Mouse (Mus musculus): ENCODE measurements at regions not wholly inside any gene's neighbourhood (a gene's known extent, or its start where the extent isn't known, plus 50 kb on each side); places are given as distances from the start of the nearest gene placed in this dataset.
"Not testable (repeated sequence)": the region's sequence is repeated elsewhere in the genome, so short reads cannot be mapped to it uniquely, and the experiment has no call there.

GRCm38 (mm10) chr4:35343751-35344150 is 117.8 kb upstream of the C9orf72 start:
- DNase-seq (ENCODE audit: low spot score in 2 of 2): no peak

GRCm38 (mm10) chr4:35331161-35331560 is 105.2 kb upstream of the C9orf72 start:
- DNase-seq (ENCODE audit: low spot score in 2 of 2): no peak

DNA sequence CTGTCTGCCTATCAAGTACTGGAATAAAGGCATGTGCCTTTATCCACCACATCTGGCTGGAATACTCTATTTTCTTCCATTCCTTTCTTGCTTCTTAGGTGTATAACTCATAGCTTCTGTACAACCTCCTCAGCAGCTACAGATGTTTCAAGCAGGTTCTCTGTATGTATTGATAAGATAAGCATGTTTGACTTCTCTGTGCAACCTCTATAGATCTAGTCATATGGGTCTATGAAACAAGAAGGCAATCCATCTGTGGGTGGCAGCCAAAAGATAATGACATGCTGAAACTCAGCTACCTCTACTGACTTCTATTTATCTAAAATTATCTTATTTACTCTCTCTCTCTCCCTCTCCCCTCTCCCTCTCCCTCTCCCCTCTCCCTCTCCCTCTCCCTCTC is 99.3 kb upstream of the C9orf72 start:
- no peak for DNase-seq (ENCODE audit: low spot score in 2 of 2)

GRCm38 (mm10) chr4:35322432-35323173 is 96.6 kb upstream of the C9orf72 start:
- DNase-seq (ENCODE audit: low spot score in 2 of 2): no peak

- no peak for DNase-seq (ENCODE audit: low spot score in 2 of 2)
Measured at GRCm38 (mm10) chr4:35310396-35310977, 84.5 kb upstream of the C9orf72 start.

DNA sequence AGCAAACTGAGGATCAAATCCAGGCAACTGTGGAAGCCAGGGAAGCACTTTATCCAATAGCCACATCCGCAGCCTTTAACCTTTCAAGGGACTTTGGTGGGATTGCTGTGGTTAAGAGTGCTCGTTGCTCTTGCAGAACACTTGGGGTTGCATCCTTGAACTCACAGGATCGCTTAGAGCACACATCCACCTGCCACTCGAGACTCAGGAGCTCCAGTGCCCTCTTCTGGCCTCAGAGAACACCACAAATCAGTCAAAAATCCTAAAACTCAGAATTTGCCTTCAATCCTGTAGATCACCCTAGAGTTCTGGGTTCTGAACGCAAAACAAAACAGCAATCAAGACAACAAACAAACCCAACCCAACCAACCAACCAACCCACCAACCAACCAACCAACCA is 82.2 kb upstream of the C9orf72 start:
- DNase-seq (ENCODE audit: low spot score in 2 of 2): no peak

DNA sequence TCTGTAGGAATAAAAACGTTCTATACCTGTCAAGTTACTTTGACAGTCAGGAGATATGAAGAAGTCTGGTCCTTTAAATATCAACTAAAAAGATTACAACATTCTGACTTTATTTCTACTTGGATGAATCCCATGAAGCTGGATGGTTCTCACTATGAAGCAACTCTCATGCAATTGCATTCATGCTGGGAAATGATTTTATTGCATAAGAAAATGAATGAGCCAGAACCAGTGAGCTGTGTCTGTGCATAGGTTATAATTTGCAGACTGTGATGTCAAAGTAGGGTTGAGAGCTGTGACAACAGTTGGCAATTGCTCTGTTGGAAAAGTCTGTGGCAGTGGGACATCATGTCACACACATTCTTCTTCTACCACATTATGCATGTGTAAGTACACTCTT is 79.2 kb upstream of the C9orf72 start:
- DNase-seq (ENCODE audit: low spot score in 2 of 2): no peak

GRCm38 (mm10) chr4:35300848-35301247 is 74.9 kb upstream of the C9orf72 start:
- DNase-seq (ENCODE audit: low spot score in 2 of 2): no peak

DNA sequence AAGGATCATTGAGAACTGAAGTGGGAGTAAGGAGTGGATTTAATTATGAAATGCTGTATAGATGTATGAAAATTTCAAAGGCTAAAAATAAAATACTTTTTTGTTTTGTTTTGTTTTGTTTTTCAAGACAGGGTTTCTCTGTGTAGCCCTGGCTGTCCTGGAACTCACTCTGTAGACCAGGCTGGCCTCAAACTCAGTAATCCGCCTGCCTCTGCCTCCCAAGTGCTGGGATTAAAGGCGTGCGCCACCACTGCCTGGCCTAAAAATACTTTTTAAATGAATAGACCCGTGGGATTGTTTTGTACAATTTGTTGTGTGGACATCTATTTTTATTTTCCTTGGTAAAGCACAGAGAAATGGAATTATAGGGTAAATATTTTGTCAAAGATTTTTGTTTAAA is 74.4 kb upstream of the C9orf72 start:
- not testable (repeated sequence) for DNase-seq (ENCODE audit: low spot score in 2 of 2)

DNA sequence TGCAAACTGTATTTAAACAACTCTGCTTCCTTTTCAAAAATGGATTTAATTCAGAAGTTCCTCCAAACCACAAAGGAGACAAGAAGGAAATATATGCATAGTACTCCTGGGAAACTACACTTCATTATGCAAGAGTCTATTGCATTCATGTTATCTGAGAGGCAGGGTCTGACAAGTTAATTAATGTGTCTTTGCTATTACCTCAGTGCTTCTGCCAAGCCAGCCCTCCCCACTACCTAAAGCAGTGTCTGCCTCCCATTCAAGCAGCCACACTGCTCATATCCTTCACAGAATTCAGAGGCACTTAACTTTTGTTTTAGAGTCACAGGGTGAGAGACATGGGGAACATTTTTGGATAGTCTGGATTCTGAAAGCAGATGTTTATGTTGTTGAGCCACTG is 58.6 kb upstream of the C9orf72 start:
- DNase-seq (ENCODE audit: low spot score in 2 of 2): no peak

Measured in spleen, postnatal 36 days (tissue).